Mouse (Mus musculus) erythroid progenitor cell, adult 5-6 weeks (primary cell): ENCODE results near the gene Scpep1. TPM values are rescaled to one million over a fixed set of nuclear protein-coding genes. Genes with fewer than 3 reads are reported as not detected.
"Not testable (repeated sequence)": the region's sequence is repeated elsewhere in the genome, so short reads cannot be mapped to it uniquely, and the experiment has no call there.

Source experiments
- ATAC-seq: replicated peaks from 2 replicates; pipeline ENCODE4 v1.8.0; 2016; ENCODE audit warnings: moderate number of reproducible peaks, mild to moderate bottlenecking, moderate TSS enrichment, inconsistent platforms; ENCODE audit not compliant: poor library complexity, low FRiP score, severe bottlenecking
- total RNA-seq, 2 experiments: library from RNA; stranded (forward) in 1 of 2; stranded (reverse) in 1 of 2; fragments of 150-400 nt in 1 of 2; fragments of 186-747, 209-891 nt in 1 of 2; gene quantifications; 2 replicates each; pipeline versions ENCODE4 v1.2.3 to v1.2.4; 2015 to 2017; ENCODE audit warnings: low replicate concordance in 2 of 2

Gene Scpep1
- total RNA-seq, 2 experiments from 2014 or later = 26.1 to 41.9 TPM

DNA sequence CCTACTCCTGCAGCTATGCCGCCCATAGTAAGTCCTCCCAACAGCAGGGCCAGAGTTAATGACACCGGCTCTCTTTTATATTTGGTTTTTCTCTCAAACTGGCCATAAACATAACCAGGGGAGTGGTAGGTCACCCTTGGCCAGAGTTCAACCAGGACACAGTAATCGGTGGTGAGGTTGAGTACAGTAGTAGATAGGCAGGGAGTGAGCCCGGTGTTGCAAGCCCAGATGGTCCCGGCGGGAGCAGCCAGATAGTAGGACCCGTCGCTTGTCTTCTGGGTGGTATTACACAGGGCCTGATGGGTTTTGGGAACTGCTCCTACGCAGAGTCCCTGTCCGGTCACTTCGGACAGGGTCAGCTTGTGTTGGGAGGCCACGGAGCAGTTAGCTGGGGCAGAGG lies 63.8 kb downstream of the Scpep1 start:
- ATAC-seq = not testable (repeated sequence)

DNA sequence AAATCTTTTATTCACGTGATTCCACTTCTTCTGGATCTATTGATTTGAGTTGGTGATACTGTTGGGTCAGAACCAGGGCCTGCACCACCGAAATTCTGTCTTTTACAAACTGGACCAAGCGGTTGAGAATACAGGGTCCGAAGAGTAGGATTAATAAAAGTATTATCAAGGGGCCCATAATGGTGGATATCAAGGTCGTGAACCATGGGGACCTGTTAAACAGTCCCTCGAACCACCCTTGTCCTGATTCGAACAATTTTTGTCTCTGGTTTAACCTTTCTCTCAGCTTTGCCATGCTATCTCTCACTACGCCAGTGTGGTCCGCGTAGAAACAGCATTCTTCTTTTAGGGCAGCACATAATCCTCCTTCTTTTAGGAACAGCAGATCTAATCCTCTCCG lies 64.4 kb downstream of the Scpep1 start:
- ATAC-seq = not testable (repeated sequence)

DNA sequence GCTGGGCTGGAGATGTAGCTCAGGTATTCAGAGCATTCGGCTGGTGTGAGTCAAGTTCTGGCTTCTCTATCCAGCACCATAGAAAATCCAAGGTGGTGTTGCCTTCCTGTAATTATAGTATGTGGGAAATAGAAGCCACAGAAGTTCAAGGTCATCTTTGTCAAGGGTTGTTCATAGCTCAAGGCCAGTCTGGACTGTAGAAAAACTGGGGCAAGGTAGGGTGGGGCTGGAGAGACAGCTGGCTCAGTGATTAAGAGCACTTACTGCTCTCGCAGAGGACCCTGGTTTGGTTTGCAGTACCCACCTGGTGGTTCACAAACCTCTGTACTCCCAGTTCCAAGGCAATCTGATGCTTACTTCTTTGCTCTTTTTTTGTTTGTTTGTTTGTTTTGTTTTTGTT lies 66.3 kb downstream of the Scpep1 start:
- ATAC-seq = no peak

DNA sequence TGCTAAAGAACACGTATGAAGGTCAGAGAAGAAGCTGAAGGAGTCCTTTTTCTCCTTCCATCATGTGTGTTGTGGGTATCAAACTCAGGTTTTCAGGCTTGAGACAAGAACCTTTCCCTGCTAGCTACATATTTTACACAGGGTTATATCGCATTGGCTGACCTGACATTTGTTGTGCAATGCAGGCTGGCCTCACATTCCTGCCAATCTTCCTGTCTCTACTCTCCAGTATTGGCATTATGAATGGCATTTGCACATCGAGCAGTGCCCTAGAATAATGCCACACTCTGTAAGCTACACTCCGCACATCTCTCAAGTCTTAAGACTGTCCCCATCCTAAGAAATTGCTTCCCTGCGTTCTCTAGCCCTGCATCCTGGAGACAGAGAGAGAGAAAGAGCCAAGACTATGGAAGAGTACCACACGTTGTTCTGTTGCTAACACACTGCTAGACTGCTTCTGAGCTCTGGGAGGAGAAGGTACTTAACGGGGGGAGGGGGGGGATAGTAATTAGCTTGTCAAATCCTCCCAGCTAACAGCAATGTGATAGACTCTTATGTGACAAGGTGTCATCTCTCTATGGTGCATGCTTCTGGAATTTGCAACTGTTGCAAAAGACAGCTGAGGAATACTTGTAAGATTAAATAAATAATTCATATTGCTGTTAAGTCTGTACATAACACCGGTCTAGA lies 70.7 kb downstream of the Scpep1 start:
- no peak for ATAC-seq

DNA sequence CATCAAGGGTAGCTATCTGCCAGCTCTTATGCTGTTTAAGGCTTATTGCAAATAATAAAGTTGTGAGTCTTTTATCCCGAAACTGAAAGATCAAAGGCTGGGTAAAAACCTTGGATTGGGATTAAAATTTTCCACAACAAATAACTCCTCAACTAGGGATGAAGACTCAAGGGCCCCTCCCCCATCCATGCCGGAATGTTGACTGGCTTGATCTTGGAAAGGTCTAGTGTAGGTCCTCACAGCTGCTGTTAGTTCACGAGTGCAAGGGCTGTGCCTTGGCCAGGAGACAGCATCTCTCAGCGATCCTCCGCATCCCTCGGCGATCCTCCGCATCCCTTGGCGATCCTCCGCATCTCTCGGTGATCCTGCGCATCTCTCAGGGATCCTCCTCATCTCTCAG lies 77.3 kb downstream of the Scpep1 start:
- ATAC-seq = no peak

Other genes starting within 250 kb of the Scpep1 start
- gene Msi2, start 237.0 kb downstream of the Scpep1 start, total RNA-seq (2015; ENCODE audit: low replicate concordance) = 8.4 and 10.5 TPM in 2 replicates
- gene Msi2, start 237.0 kb downstream of the Scpep1 start, total RNA-seq (2017; ENCODE audit: low replicate concordance) = 18.1 and 44.6 TPM in 2 replicates
- 0.42 TPM in 1 of 2 replicates, not detected in the other for gene Akap1, start 90.9 kb downstream of the Scpep1 start, total RNA-seq (2015; ENCODE audit: low replicate concordance)
- gene Akap1, start 90.9 kb downstream of the Scpep1 start, total RNA-seq (2017; ENCODE audit: low replicate concordance) = 3.3 and 7.1 TPM in 2 replicates
- not detected in 2 replicates for gene Elobl, start 11.5 kb upstream of the Scpep1 start, total RNA-seq (2015; ENCODE audit: low replicate concordance)
- gene Elobl, start 11.5 kb upstream of the Scpep1 start, total RNA-seq (2017; ENCODE audit: low replicate concordance) = not detected in 2 replicates
- gene Coil, start 14.8 kb upstream of the Scpep1 start, total RNA-seq (2015; ENCODE audit: low replicate concordance) = 1.7 and 2.5 TPM in 2 replicates
- 1.3 and 2.3 TPM in 2 replicates for gene Coil, start 14.8 kb upstream of the Scpep1 start, total RNA-seq (2017; ENCODE audit: low replicate concordance)
- gene Trim25, start 43.9 kb upstream of the Scpep1 start, total RNA-seq (2015; ENCODE audit: low replicate concordance) = 23.8 and 25.2 TPM in 2 replicates
- gene Trim25, start 43.9 kb upstream of the Scpep1 start, total RNA-seq (2017; ENCODE audit: low replicate concordance) = 28.0 and 32.8 TPM in 2 replicates
- gene Dgke, start 111.4 kb upstream of the Scpep1 start, total RNA-seq (2015; ENCODE audit: low replicate concordance) = 0.72 and 0.84 TPM in 2 replicates
- gene Dgke, start 111.4 kb upstream of the Scpep1 start, total RNA-seq (2017; ENCODE audit: low replicate concordance) = 1.8 and 2.2 TPM in 2 replicates
- gene Gm525, start 118.4 kb upstream of the Scpep1 start, total RNA-seq (2015; ENCODE audit: low replicate concordance) = not detected in 2 replicates
- gene Gm525, start 118.4 kb upstream of the Scpep1 start, total RNA-seq (2017; ENCODE audit: low replicate concordance) = not detected in 2 replicates